Mouse (Mus musculus) G1E (cell line): Measurements from ENCODE around the gene Commd8.

Experiments used
- CTCF ChIP-seq: IDR thresholded peaks from 2 replicates; pipeline ENCODE4 v1.5.1; 2012; ENCODE audit warnings: low read depth, low read length, inconsistent platforms, mixed read lengths
- GATA1 ChIP-seq: IDR thresholded peaks from 2 replicates; pipeline ENCODE4 v1.6.1; 2012; ENCODE audit warnings: borderline replicate concordance, low read length, inconsistent platforms, mixed read lengths
- GATA2 ChIP-seq: IDR thresholded peaks from 2 replicates; pipeline ENCODE4 v1.6.1; 2012; ENCODE audit warnings: low read depth, low read length, inconsistent platforms, borderline replicate concordance
- TAL1 ChIP-seq: conservative IDR thresholded peaks from 2 replicates; pipeline ENCODE4 v1.6.1; 2012; ENCODE audit warnings: low read depth, low read length, inconsistent platforms, mixed read lengths

GRCm38 (mm10) chr5:72175050-72175449, 7.1 kb upstream of the Commd8 start:
- TF ChIP-seq CTCF (no peak), TAL1 (no peak), GATA1 (no peak), GATA2 (no peak)
